Mouse (Mus musculus) embryonic facial prominence, embryonic 10.5 days (tissue): ENCODE measurements around the gene Vps9d1. TPM values are rescaled to one million over a fixed set of nuclear protein-coding genes. Genes with fewer than 3 reads are reported as not detected.
A peak's percentile ranks its signal among the peaks of the same experiment; 100 is the strongest.
"Not testable (repeated sequence)": the region's sequence is repeated elsewhere in the genome, so short reads cannot be mapped to it uniquely, and the experiment has no call there.

ENCODE experiments used
- DNase-seq: peaks from one replicate; pipeline ENCODE4 v3.0.0-alpha.2; 2017; ENCODE audit warnings: low spot score
- H3K27ac ChIP-seq: fragments of 300-500 bp; sonication (generic); replicated peaks from 2 replicates; pipeline ENCODE4 v1.5.1; 2016; ENCODE audit warnings: mild to moderate bottlenecking
- H3K27me3 ChIP-seq: fragments of 300-500 bp; sonication (generic); replicated peaks from 2 replicates; pipeline ENCODE4 v1.6.1; 2016; ENCODE audit warnings: low read depth, mild to moderate bottlenecking; ENCODE audit not compliant: poor library complexity, severe bottlenecking
- H3K36me3 ChIP-seq: fragments of 300-500 bp; sonication (generic); replicated peaks from 2 replicates; pipeline ENCODE4 v1.6.1; 2016; ENCODE audit warnings: mild to moderate bottlenecking, moderate library complexity
- H3K4me1 ChIP-seq: fragments of 300-500 bp; sonication (generic); 2 replicates; pipeline ENCODE4 v1.6.1; 2016
- H3K4me3 ChIP-seq: fragments of 300-500 bp; sonication (generic); 2 replicates; pipeline ENCODE4 v1.5.1; 2016; ENCODE audit warnings: mild to moderate bottlenecking, moderate library complexity
- H3K9me3 ChIP-seq: fragments of 300-500 bp; sonication (generic); 2 replicates; pipeline ENCODE4 v1.6.1; 2016; ENCODE audit warnings: mild to moderate bottlenecking
- WGBS: fragments of 180-500 bp; shearing (Covaris S2); methylation state at CpG from one replicate; pipeline ENCODE4 v1.1.7; 2016; 5-methylcytosine and 5-hydroxymethylcytosine counted together
- polyA plus RNA-seq: library from polyadenylated mRNA; unstranded; fragments of >200 nt; fragmentation: Nextera tagmentation; extraction: Ambion mirVana; gene quantifications from 2 replicates; pipeline ENCODE4 v1.2.1, GENCODE M21; 2016

Vps9d1 gene
- polyA plus RNA-seq: 22.2 and 25.1 TPM in 2 replicates

- Histone ChIP-seq H3K4me1 (peaks cover 49% of the 10 kb centered on the region), H3K27ac (peak within 1 kb of the TSS; percentile 96), H3K27me3 (no peaks in the 10 kb centered on the region), H3K4me3 (peak within 1 kb of the TSS; percentile 95), H3K9me3 (no peaks in the 10 kb centered on the region), H3K36me3 (peaks cover 69% of the 10 kb centered on the region)
- DNase-seq: peak; percentile 91
- WGBS: under 1% methylated on average over 99 of the region's 99 CpGs
These were observed at the start of gene Vps9d1, which contains the start of gene Zfp276 for GRCm38 (mm10) chr8:123254099-123254885. Gene Vps9d1, minus strand, starts transcription at chr8:123254348. Gene Zfp276, plus strand, starts transcription at chr8:123254195.

GRCm38 (mm10) chr8:123298301-123298700 lies 44.2 kb upstream of the Vps9d1 start:
- Histone ChIP-seq H3K36me3 (peaks cover 87% of the 10 kb centered on the region), H3K27ac (no peak overlapping the region), H3K27me3 (no peaks in the 10 kb centered on the region), H3K4me3 (no peak overlapping the region), H3K9me3 (no peaks in the 10 kb centered on the region), H3K4me1 (no peaks in the 10 kb centered on the region)
- 91% methylated on average over 11 of the region's 11 CpGs for WGBS
- DNase-seq: no peak

- H3K27me3 ChIP-seq: no peaks in the 10 kb centered on the region
- H3K4me3 ChIP-seq: no peak overlapping the region
- H3K4me1 ChIP-seq: no peaks in the 10 kb centered on the region
- no peaks in the 10 kb centered on the region for H3K9me3 ChIP-seq
- WGBS: 87% methylated on average over 2 of the region's 2 CpGs
- no peak overlapping the region for H3K27ac ChIP-seq
- H3K36me3 ChIP-seq: peaks cover 96% of the 10 kb centered on the region
- no peak for DNase-seq
These were observed 38.6 kb upstream of the Vps9d1 start for GRCm38 (mm10) chr8:123292785-123293184.

GRCm38 (mm10) chr8:123292281-123292680 lies 38.1 kb upstream of the Vps9d1 start:
- Histone ChIP-seq H3K27me3 (no peaks in the 10 kb centered on the region), H3K36me3 (peaks cover 96% of the 10 kb centered on the region), H3K4me1 (no peaks in the 10 kb centered on the region), H3K4me3 (no peak overlapping the region), H3K27ac (no peak overlapping the region), H3K9me3 (no peaks in the 10 kb centered on the region)
- 86% methylated on average over 3 of the region's 3 CpGs for WGBS
- no peak for DNase-seq

- no peaks in the 10 kb centered on the region for H3K4me1 ChIP-seq
- WGBS: 91% methylated on average over 8 of the region's 8 CpGs
- peaks cover 96% of the 10 kb centered on the region for H3K36me3 ChIP-seq
- H3K4me3 ChIP-seq: no peak overlapping the region
- no peak for DNase-seq
- no peak overlapping the region for H3K27ac ChIP-seq
- no peaks in the 10 kb centered on the region for H3K27me3 ChIP-seq
- H3K9me3 ChIP-seq: no peaks in the 10 kb centered on the region
These were observed 37.6 kb upstream of the Vps9d1 start for GRCm38 (mm10) chr8:123291716-123292115.

GRCm38 (mm10) chr8:123290679-123291078 lies 36.5 kb upstream of the Vps9d1 start:
- H3K9me3 ChIP-seq: no peaks in the 10 kb centered on the region
- DNase-seq: no peak
- H3K36me3 ChIP-seq: peaks cover 96% of the 10 kb centered on the region
- no peaks in the 10 kb centered on the region for H3K4me1 ChIP-seq
- 93% methylated on average over 8 of the region's 8 CpGs for WGBS
- no peak overlapping the region for H3K27ac ChIP-seq
- H3K4me3 ChIP-seq: no peak overlapping the region
- H3K27me3 ChIP-seq: no peaks in the 10 kb centered on the region

GRCm38 (mm10) chr8:123290166-123290565 lies 36.0 kb upstream of the Vps9d1 start:
- peaks cover 95% of the 10 kb centered on the region for H3K36me3 ChIP-seq
- DNase-seq: peak; percentile 33
- H3K9me3 ChIP-seq: no peaks in the 10 kb centered on the region
- no peaks in the 10 kb centered on the region for H3K27me3 ChIP-seq
- H3K27ac ChIP-seq: no peak overlapping the region
- no peak overlapping the region for H3K4me3 ChIP-seq
- 69% methylated on average over 4 of the region's 4 CpGs for WGBS
- no peaks in the 10 kb centered on the region for H3K4me1 ChIP-seq

- Histone ChIP-seq H3K27me3 (no peaks in the 10 kb centered on the region), H3K4me3 (no peak overlapping the region), H3K36me3 (peaks cover 91% of the 10 kb centered on the region), H3K27ac (no peak overlapping the region), H3K9me3 (no peaks in the 10 kb centered on the region), H3K4me1 (no peaks in the 10 kb centered on the region)
- DNase-seq: no peak
- 96% methylated on average over 17 of the region's 17 CpGs for WGBS
These were observed 33.2 kb upstream of the Vps9d1 start for GRCm38 (mm10) chr8:123287362-123287761.

GRCm38 (mm10) chr8:123284493-123284892 lies 30.3 kb upstream of the Vps9d1 start:
- DNase-seq: no peak
- 93% methylated on average over 5 of the region's 5 CpGs for WGBS
- Histone ChIP-seq H3K36me3 (peaks cover 93% of the 10 kb centered on the region), H3K9me3 (no peaks in the 10 kb centered on the region), H3K27ac (no peak overlapping the region), H3K27me3 (no peaks in the 10 kb centered on the region), H3K4me1 (no peaks in the 10 kb centered on the region), H3K4me3 (no peak overlapping the region)

GRCm38 (mm10) chr8:123283991-123284390 lies 29.8 kb upstream of the Vps9d1 start:
- DNase-seq: no peak
- Histone ChIP-seq H3K36me3 (peaks cover 91% of the 10 kb centered on the region), H3K27me3 (no peaks in the 10 kb centered on the region), H3K4me1 (no peaks in the 10 kb centered on the region), H3K27ac (no peak overlapping the region), H3K4me3 (no peak overlapping the region), H3K9me3 (no peaks in the 10 kb centered on the region)
- WGBS: 89% methylated on average over 7 of the region's 7 CpGs

- H3K36me3 ChIP-seq: peaks cover 91% of the 10 kb centered on the region
- H3K9me3 ChIP-seq, H3K27ac ChIP-seq, H3K4me1 ChIP-seq, DNase-seq, H3K27me3 ChIP-seq, H3K4me3 ChIP-seq: not testable (repeated sequence)
- WGBS: 86% methylated on average over 6 of the region's 6 CpGs
These were observed 28.8 kb upstream of the Vps9d1 start for GRCm38 (mm10) chr8:123282994-123283393.

GRCm38 (mm10) chr8:123280302-123281094 lies 26.4 kb upstream of the Vps9d1 start:
- Histone ChIP-seq H3K36me3 (peaks cover 87% of the 10 kb centered on the region), H3K9me3 (no peaks in the 10 kb centered on the region), H3K27me3 (no peaks in the 10 kb centered on the region), H3K4me3 (no peak overlapping the region), H3K27ac (no peak overlapping the region), H3K4me1 (no peaks in the 10 kb centered on the region)
- DNase-seq: no peak
- WGBS: 88% methylated on average over 13 of the region's 13 CpGs

GRCm38 (mm10) chr8:123279828-123280227 lies 25.7 kb upstream of the Vps9d1 start:
- Histone ChIP-seq H3K9me3 (no peaks in the 10 kb centered on the region), H3K36me3 (peaks cover 88% of the 10 kb centered on the region), H3K27me3 (no peaks in the 10 kb centered on the region), H3K4me3 (no peak overlapping the region), H3K27ac (no peak overlapping the region), H3K4me1 (no peaks in the 10 kb centered on the region)
- WGBS: 94% methylated on average over 4 of the region's 4 CpGs
- no peak for DNase-seq
